Mouse (Mus musculus) lung, adult 2 months (tissue): ENCODE measurements at regions not wholly inside any gene's neighbourhood (a gene's known extent, or its start where the extent isn't known, plus 50 kb on each side); places are given as distances from the start of the nearest gene placed in this dataset.

ENCODE experiments used
- CTCF ChIP-seq: fragments of 200-500 bp; IDR thresholded peaks from 2 replicates; pipeline ENCODE4 v1.5.1; 2011; ENCODE audit warnings: mild to moderate bottlenecking, low read length, control low read depth; ENCODE audit not compliant: insufficient read depth
- POLR2A ChIP-seq: fragments of 200-500 bp; IDR thresholded peaks from 2 replicates; pipeline ENCODE4 v1.6.1; 2011; ENCODE audit warnings: low read depth, mild to moderate bottlenecking, control low read depth, low read length, borderline replicate concordance; ENCODE audit errors: extremely low read depth

DNA sequence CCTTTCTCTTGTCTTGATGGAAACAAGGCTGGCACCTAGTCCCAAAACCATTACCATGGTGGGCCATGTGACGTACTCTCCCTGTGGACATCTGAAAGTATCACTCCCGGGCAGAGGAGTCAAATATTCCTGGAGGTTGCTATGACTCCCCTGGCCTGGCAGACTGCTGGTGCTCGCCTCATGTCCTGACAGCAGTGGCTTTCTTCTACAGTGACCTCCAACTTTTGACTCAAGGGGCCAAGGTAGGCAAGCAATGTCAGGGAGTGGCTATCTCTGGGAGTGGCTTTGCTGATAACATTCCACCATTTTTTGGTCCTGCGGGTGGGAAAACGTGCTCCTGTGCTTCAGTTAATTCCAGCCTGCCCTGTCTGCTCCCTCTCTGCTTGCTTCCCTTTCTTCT is 54.7 kb upstream of the Ptgfrn start:
- TF ChIP-seq POLR2A = no peak
- TF ChIP-seq CTCF = no peak
